Mouse (Mus musculus): ENCODE measurements around the gene Olfr984. TPM values are rescaled to one million over a fixed set of nuclear protein-coding genes. Genes with fewer than 3 reads are reported as not detected.

The Olfr984 gene
- not detected for total RNA-seq (2021)
- long read RNA-seq, experiment 1: 0 reads
- long read RNA-seq, experiment 2: 0 reads

- no peak for DNase-seq (ENCODE audit: low spot score in 2 of 2)
These were observed at the start of gene Olfr984 for GRCm38 (mm10) chr9:40114106-40114505. Gene Olfr984, minus strand, starts transcription at chr9:40114206.

GRCm38 (mm10) chr9:40155118-40155644 lies 41.2 kb upstream of the Olfr984 start:
- DNase-seq (ENCODE audit: low spot score in 2 of 2): no peak

GRCm38 (mm10) chr9:40141544-40141943 lies 27.5 kb upstream of the Olfr984 start:
- no peak for DNase-seq (ENCODE audit: low spot score in 2 of 2)

- DNase-seq (ENCODE audit: low spot score in 2 of 2): no peak
These were observed 25.5 kb upstream of the Olfr984 start for GRCm38 (mm10) chr9:40139484-40139883.

GRCm38 (mm10) chr9:40136987-40137688 lies 23.1 kb upstream of the Olfr984 start:
- DNase-seq (ENCODE audit: low spot score in 2 of 2): no peak

- DNase-seq (ENCODE audit: low spot score in 2 of 2): no peak
These were observed 16.6 kb upstream of the Olfr984 start for GRCm38 (mm10) chr9:40130556-40130955.

- DNase-seq (ENCODE audit: low spot score in 2 of 2): no peak
These were observed 16.1 kb upstream of the Olfr984 start, which contains the start of gene Olfr985 for GRCm38 (mm10) chr9:40130084-40130483. Gene Olfr985, minus strand, starts transcription at chr9:40130184.

- no peak for DNase-seq (ENCODE audit: low spot score in 2 of 2)
These were observed 3.3 kb upstream of the Olfr984 start for GRCm38 (mm10) chr9:40117287-40117659.

- peak; percentile 30 to 37 for DNase-seq (ENCODE audit: low spot score in 2 of 2)
These were observed 2.8 kb upstream of the Olfr984 start for GRCm38 (mm10) chr9:40116645-40117286.

- DNase-seq (ENCODE audit: low spot score in 2 of 2): no peak
These were observed 19.2 kb downstream of the Olfr984 start for GRCm38 (mm10) chr9:40094769-40095168.

- DNase-seq (ENCODE audit: low spot score in 2 of 2): no peak
These were observed 20.5 kb downstream of the Olfr984 start, which contains the start of gene Olfr983 for GRCm38 (mm10) chr9:40093495-40093894. Gene Olfr983, minus strand, starts transcription at chr9:40093595.

GRCm38 (mm10) chr9:40073529-40073928 lies 40.5 kb downstream of the Olfr984 start, which contains the start of gene Olfr982:
Gene Olfr982, plus strand, starts transcription at chr9:40073829.
- no peak for DNase-seq (ENCODE audit: low spot score in 2 of 2)

GRCm38 (mm10) chr9:40050138-40050537 lies 63.9 kb downstream of the Olfr984 start:
- DNase-seq (ENCODE audit: low spot score in 2 of 2): no peak

Other genes with a start within 250 kb of the Olfr984 start
- not detected for gene Olfr972, start 247.8 kb downstream of the Olfr984 start, total RNA-seq (2021)
- not detected for gene Olfr229, start 206.9 kb downstream of the Olfr984 start, total RNA-seq (2021)
- gene Olfr974, start 176.7 kb downstream of the Olfr984 start, total RNA-seq (2021): not detected
- not detected for gene Olfr975, start 162.2 kb downstream of the Olfr984 start, total RNA-seq (2021)
- not detected for gene Olfr976, start 153.1 kb downstream of the Olfr984 start, total RNA-seq (2021)
- gene Olfr978, start 122.1 kb downstream of the Olfr984 start, total RNA-seq (2021): not detected
- gene Olfr979, start 110.7 kb downstream of the Olfr984 start, total RNA-seq (2021): not detected
- gene Olfr980, start 104.6 kb downstream of the Olfr984 start, total RNA-seq (2021): not detected
- not detected for gene Olfr981, start 92.7 kb downstream of the Olfr984 start, total RNA-seq (2021)
- not detected for gene Olfr982, start 40.4 kb downstream of the Olfr984 start, total RNA-seq (2021)
- not detected for gene Olfr983, start 20.6 kb downstream of the Olfr984 start, total RNA-seq (2021)
- not detected for gene Olfr985, start 16.0 kb upstream of the Olfr984 start, total RNA-seq (2021)
- not detected for gene Tmem225, start 33.9 kb upstream of the Olfr984 start, total RNA-seq (2021)
- not detected for gene Olfr986, start 66.7 kb upstream of the Olfr984 start, total RNA-seq (2021)
- 1 to 10 TPM; 3.1 to 5.0 TPM for gene Zfp202, start 78.1 kb upstream of the Olfr984 start, total RNA-seq (2021)
- gene Scn3b, start 155.0 kb upstream of the Olfr984 start, total RNA-seq (2021): 1 to 10 TPM; 5.1 to 6.7 TPM